Mouse (Mus musculus): ENCODE measurements around the gene Kpna3.

Gene Kpna3

GRCm38 (mm10) chr14:61394745-61395144 lies 44.9 kb downstream of the Kpna3 start:
- no peak for DNase-seq (ENCODE audit: low spot score)

GRCm38 (mm10) chr14:61390586-61390985 lies 49.1 kb downstream of the Kpna3 start:
- DNase-seq (ENCODE audit: low spot score) = no peak

- no peak for DNase-seq (ENCODE audit: low spot score)
Measured at GRCm38 (mm10) chr14:61367290-61367689, 72.4 kb downstream of the Kpna3 start.

- DNase-seq (ENCODE audit: low spot score) = no peak
Measured at GRCm38 (mm10) chr14:61364656-61365055, 75.0 kb downstream of the Kpna3 start.

- no peak for DNase-seq (ENCODE audit: low spot score)
Measured at GRCm38 (mm10) chr14:61363734-61364133, 75.9 kb downstream of the Kpna3 start.

GRCm38 (mm10) chr14:61362268-61362667 lies 77.4 kb downstream of the Kpna3 start:
- no peak for DNase-seq (ENCODE audit: low spot score)

GRCm38 (mm10) chr14:61360981-61361511 lies 78.6 kb downstream of the Kpna3 start:
- DNase-seq (ENCODE audit: low spot score) = no peak

GRCm38 (mm10) chr14:61360131-61360980 lies 79.3 kb downstream of the Kpna3 start, which contains the start of gene Ebpl:
Gene Ebpl, minus strand, starts transcription at chr14:61360439.
- peak; percentile 94 for DNase-seq (ENCODE audit: low spot score)

GRCm38 (mm10) chr14:61354251-61355235 lies 85.1 kb downstream of the Kpna3 start:
- peak; percentile 41 for DNase-seq (ENCODE audit: low spot score)

GRCm38 (mm10) chr14:61350808-61351207 lies 88.9 kb downstream of the Kpna3 start:
- no peak for DNase-seq (ENCODE audit: low spot score)

- DNase-seq (ENCODE audit: low spot score) = no peak
Measured at GRCm38 (mm10) chr14:61349876-61350275, 89.8 kb downstream of the Kpna3 start.

GRCm38 (mm10) chr14:61346827-61347698 lies 92.6 kb downstream of the Kpna3 start:
- DNase-seq (ENCODE audit: low spot score) = no peak

- no peak for DNase-seq (ENCODE audit: low spot score)
Measured at GRCm38 (mm10) chr14:61344590-61344989, 95.1 kb downstream of the Kpna3 start.

GRCm38 (mm10) chr14:61339381-61339780 lies 100.3 kb downstream of the Kpna3 start:
- DNase-seq (ENCODE audit: low spot score) = no peak

- peak; percentile 85 for DNase-seq (ENCODE audit: low spot score)
Measured at GRCm38 (mm10) chr14:61330996-61331561, 108.6 kb downstream of the Kpna3 start.

GRCm38 (mm10) chr14:61330591-61330990 lies 109.1 kb downstream of the Kpna3 start:
- no peak for DNase-seq (ENCODE audit: low spot score)

GRCm38 (mm10) chr14:61327618-61328450 lies 111.8 kb downstream of the Kpna3 start:
- peak; percentile 69 for DNase-seq (ENCODE audit: low spot score)

- DNase-seq (ENCODE audit: low spot score) = peak; percentile 13
Measured at GRCm38 (mm10) chr14:61327007-61327406, 112.7 kb downstream of the Kpna3 start.

GRCm38 (mm10) chr14:61322740-61323139 lies 116.9 kb downstream of the Kpna3 start:
- no peak for DNase-seq (ENCODE audit: low spot score)

GRCm38 (mm10) chr14:61321200-61321599 lies 118.5 kb downstream of the Kpna3 start:
- no peak for DNase-seq (ENCODE audit: low spot score)

All from urinary bladder, postnatal 14 days (tissue).